Mouse (Mus musculus) kidney, adult 2 months (tissue): ENCODE results near the gene Eddm3b.

ENCODE experiments used
- CTCF ChIP-seq: fragments of 200-500 bp; conservative IDR thresholded peaks from 2 replicates; pipeline ENCODE4 v1.5.1; 2011; ENCODE audit warnings: low read depth, mild to moderate bottlenecking, control low read depth, low read length, moderate library complexity, mixed read lengths; ENCODE audit not compliant: insufficient read depth, insufficient read length
- POLR2A ChIP-seq: fragments of 200-500 bp; IDR thresholded peaks from one replicate; pipeline ENCODE4 v1.6.1; 2011; ENCODE audit warnings: low read depth, low read length, control low read depth

DNA sequence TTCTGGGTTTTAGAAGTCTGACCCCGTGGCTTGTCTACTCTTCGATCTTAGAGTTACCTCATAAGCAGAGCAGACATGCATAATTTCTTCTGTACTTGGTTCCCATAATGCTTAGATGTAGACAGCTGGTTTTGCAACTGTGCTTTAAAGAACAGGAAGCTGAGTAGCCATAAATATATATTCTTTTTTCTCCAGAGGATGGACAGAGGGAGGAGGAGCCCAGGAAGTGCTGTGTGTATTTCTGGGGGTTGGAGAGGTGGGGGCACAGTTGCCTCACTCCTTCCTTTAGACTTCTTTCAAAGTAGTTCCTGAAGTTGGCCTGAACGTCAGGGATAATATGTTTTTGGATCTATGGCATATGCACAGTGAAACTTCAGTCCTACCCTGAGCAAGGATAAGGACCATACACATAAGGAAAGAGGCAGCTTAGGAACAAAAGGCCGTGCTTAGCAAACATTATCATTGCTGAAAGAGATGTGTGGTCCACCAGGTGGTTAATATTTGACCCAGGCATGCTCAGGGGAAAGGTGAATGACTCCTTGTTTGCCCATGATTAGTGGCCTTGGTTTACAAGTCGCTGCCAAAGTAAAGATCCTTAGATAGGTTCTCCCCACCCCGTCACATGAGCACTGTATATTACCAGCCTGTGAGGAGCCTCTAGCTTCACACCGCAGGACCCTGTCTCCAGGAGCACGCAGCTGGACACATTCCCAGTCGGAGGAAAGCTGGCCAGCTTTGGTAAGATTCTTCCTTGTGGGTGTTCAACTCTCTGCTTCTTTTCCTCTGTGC, 18.3 kb upstream of the Eddm3b start:
- TF ChIP-seq CTCF (no peak), POLR2A (no peak)
